Mouse (Mus musculus): ENCODE measurements around the gene Smad3.

The Smad3 gene

GRCm38 (mm10) chr9:63757865-63758440 is at the start of gene Smad3:
Gene Smad3 (minus strand): TSS chr9:63757994.
- peak; percentile 82 for DNase-seq (ENCODE audit: low spot score)

- no peak for DNase-seq (ENCODE audit: low spot score)
Observed at GRCm38 (mm10) chr9:63804847-63805246, 47.1 kb upstream of the Smad3 start.

- DNase-seq (ENCODE audit: low spot score): no peak
Observed at GRCm38 (mm10) chr9:63803181-63803591, 45.4 kb upstream of the Smad3 start.

- DNase-seq (ENCODE audit: low spot score): no peak
Observed at GRCm38 (mm10) chr9:63802504-63802903, 44.7 kb upstream of the Smad3 start.

- no peak for DNase-seq (ENCODE audit: low spot score)
Observed at GRCm38 (mm10) chr9:63802080-63802479, 44.3 kb upstream of the Smad3 start.

- no peak for DNase-seq (ENCODE audit: low spot score)
Observed at GRCm38 (mm10) chr9:63796429-63796828, 38.6 kb upstream of the Smad3 start.

GRCm38 (mm10) chr9:63793731-63794495 is 36.1 kb upstream of the Smad3 start:
- DNase-seq (ENCODE audit: low spot score): peak; percentile 29

- DNase-seq (ENCODE audit: low spot score): no peak
Observed at GRCm38 (mm10) chr9:63791716-63792115, 33.9 kb upstream of the Smad3 start.

GRCm38 (mm10) chr9:63791275-63791674 is 33.5 kb upstream of the Smad3 start:
- DNase-seq (ENCODE audit: low spot score): no peak

GRCm38 (mm10) chr9:63790222-63790621 is 32.4 kb upstream of the Smad3 start:
- DNase-seq (ENCODE audit: low spot score): peak; percentile 21

GRCm38 (mm10) chr9:63789386-63789785 is 31.6 kb upstream of the Smad3 start:
- DNase-seq (ENCODE audit: low spot score): no peak

GRCm38 (mm10) chr9:63787606-63788005 is 29.8 kb upstream of the Smad3 start:
- no peak for DNase-seq (ENCODE audit: low spot score)

GRCm38 (mm10) chr9:63787086-63787485 is 29.3 kb upstream of the Smad3 start:
- no peak for DNase-seq (ENCODE audit: low spot score)

GRCm38 (mm10) chr9:63786026-63786670 is 28.4 kb upstream of the Smad3 start:
- DNase-seq (ENCODE audit: low spot score): no peak

- DNase-seq (ENCODE audit: low spot score): peak; percentile 48
Observed at GRCm38 (mm10) chr9:63785492-63785891, 27.7 kb upstream of the Smad3 start.

- DNase-seq (ENCODE audit: low spot score): no peak
Observed at GRCm38 (mm10) chr9:63784597-63784996, 26.8 kb upstream of the Smad3 start.

GRCm38 (mm10) chr9:63782744-63783143 is 24.9 kb upstream of the Smad3 start:
- peak; percentile 73 for DNase-seq (ENCODE audit: low spot score)

- DNase-seq (ENCODE audit: low spot score): peak; percentile 20
Observed at GRCm38 (mm10) chr9:63781714-63782464, 24.1 kb upstream of the Smad3 start.

- no peak for DNase-seq (ENCODE audit: low spot score)
Observed at GRCm38 (mm10) chr9:63779950-63780887, 22.4 kb upstream of the Smad3 start.

GRCm38 (mm10) chr9:63776735-63777134 is 18.9 kb upstream of the Smad3 start:
- no peak for DNase-seq (ENCODE audit: low spot score)

GRCm38 (mm10) chr9:63774854-63775483 is 17.2 kb upstream of the Smad3 start:
- DNase-seq (ENCODE audit: low spot score): peak; percentile 65
